Mouse (Mus musculus) midbrain, embryonic 11.5 days (tissue): ENCODE data around the gene Ankrd23. TPM values are rescaled to one million over a fixed set of nuclear protein-coding genes. Genes with fewer than 3 reads are reported as not detected.

Experiments
- ATAC-seq: fragments of 200-750 bp; cut with Nextera tagmentation; 2 replicates; pipeline ENCODE4 v1.8.0; 2017; ENCODE audit warnings: moderate TSS enrichment, moderate library complexity; ENCODE audit not compliant: low FRiP score
- DNase-seq: peaks from one replicate; pipeline ENCODE4 v3.0.0; 2015; ENCODE audit warnings: low spot score; ENCODE audit errors: missing footprints
- H3K27ac ChIP-seq: fragments of 300-500 bp; sonication (generic); 2 replicates; pipeline ENCODE4 v1.5.1; 2014; ENCODE audit warnings: low read depth, low read length
- H3K27me3 ChIP-seq: fragments of 300-500 bp; sonication (generic); 2 replicates; pipeline ENCODE4 v1.6.1; 2014; ENCODE audit warnings: mild to moderate bottlenecking, low read length, moderate library complexity, mixed read lengths; ENCODE audit not compliant: control insufficient read depth, insufficient read depth
- H3K36me3 ChIP-seq: fragments of 300-500 bp; sonication (generic); 2 replicates; pipeline ENCODE4 v1.6.1; 2014; ENCODE audit warnings: mild to moderate bottlenecking, low read length, moderate library complexity, mixed read lengths; ENCODE audit not compliant: control insufficient read depth, insufficient read depth
- H3K4me1 ChIP-seq: fragments of 300-500 bp; sonication (generic); 2 replicates; pipeline ENCODE4 v1.6.1; 2014; ENCODE audit warnings: low read length; ENCODE audit not compliant: control insufficient read depth, insufficient read depth
- H3K4me2 ChIP-seq: fragments of 300-500 bp; sonication (generic); 2 replicates; pipeline ENCODE4 v1.6.1; 2014; ENCODE audit warnings: mild to moderate bottlenecking, moderate library complexity
- H3K4me3 ChIP-seq: fragments of 300-500 bp; sonication (generic); 2 replicates; pipeline ENCODE4 v1.5.1; 2014; ENCODE audit warnings: low read depth, low read length
- H3K9ac ChIP-seq: fragments of 300-500 bp; sonication (generic); 2 replicates; pipeline ENCODE4 v1.6.1; 2014; ENCODE audit warnings: low read length
- H3K9me3 ChIP-seq: fragments of 300-500 bp; sonication (generic); 2 replicates; pipeline ENCODE4 v1.6.1; 2016; ENCODE audit warnings: low read length; ENCODE audit not compliant: control insufficient read depth
- WGBS: fragments of 180-500 bp; shearing (Covaris S2); extraction: QIAGEN DNeasy Blood & Tissue Kit; methylation state at CpG from one replicate; pipeline ENCODE4 v1.1.7; 2014; 5-methylcytosine and 5-hydroxymethylcytosine counted together
- microRNA-seq: library from miRNA; unstranded; fragments of <30 nt; microRNA quantifications from one replicate; pipeline ENCODE4, GENCODE M21; 2017
- polyA plus RNA-seq: library from polyadenylated mRNA; unstranded; fragments of >200 nt; fragmentation: Nextera tagmentation; extraction: Ambion mirVana; gene quantifications from 2 replicates; pipeline ENCODE4 v1.2.1, GENCODE M21; 2014

The Ankrd23 gene
- polyA plus RNA-seq, 1 experiment from 2014 or later = 6.0 TPM

DNA sequence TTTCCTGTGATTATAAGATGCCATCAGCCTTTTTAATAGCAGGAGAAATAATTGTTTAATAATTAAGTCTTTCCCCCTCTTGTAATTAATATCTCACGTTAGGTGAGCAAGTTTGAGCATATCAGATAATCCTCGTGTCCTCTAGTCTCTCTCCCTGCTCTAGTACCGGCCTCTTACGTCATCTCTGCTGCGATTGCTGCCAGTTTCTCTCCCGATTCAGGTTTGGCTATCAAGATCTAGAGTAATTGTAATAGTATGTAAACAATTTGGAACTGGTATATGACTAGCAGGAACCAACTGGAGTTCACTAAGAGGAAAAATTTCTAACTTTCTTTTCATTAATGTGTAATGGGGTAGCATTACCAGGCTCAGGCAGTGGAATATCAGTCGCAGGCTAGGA, 51.6 kb downstream of the Ankrd23 start:
- Histone ChIP-seq H3K4me2 (no peak overlapping the region), H3K4me3 (no peak overlapping the region), H3K27me3 (no peaks in the 10 kb centered on the region), H3K9ac (no peak overlapping the region), H3K4me1 (no peaks in the 10 kb centered on the region), H3K9me3 (no peaks in the 10 kb centered on the region), H3K36me3 (no peaks in the 10 kb centered on the region), H3K27ac (no peak overlapping the region)
- no peak for ATAC-seq
- DNase-seq = peak; percentile 10
- 89% methylated on average over 7 of the region's 7 CpGs for WGBS

DNA sequence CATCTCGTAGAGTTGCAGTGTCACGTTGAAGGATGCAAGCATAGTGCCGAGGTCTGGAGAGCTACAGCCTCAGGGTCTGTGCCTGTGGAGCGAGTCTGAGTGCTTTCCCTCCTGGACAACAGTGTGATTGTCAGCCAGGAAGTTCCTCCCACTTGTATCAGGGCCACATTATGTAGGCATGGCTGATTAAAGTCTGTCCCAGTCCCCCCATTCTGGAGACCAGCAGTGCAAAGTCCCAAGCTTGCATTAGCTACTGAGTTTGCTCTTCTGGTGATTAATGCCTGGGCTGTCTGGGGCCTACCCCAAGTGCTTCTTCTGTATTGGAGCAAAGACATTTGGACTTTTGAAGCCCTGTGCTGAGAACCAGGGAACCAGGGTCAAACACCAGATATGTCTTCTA, 52.9 kb downstream of the Ankrd23 start:
- Histone ChIP-seq H3K9ac (no peak overlapping the region), H3K27ac (no peak overlapping the region), H3K27me3 (no peaks in the 10 kb centered on the region), H3K4me1 (no peaks in the 10 kb centered on the region), H3K4me2 (no peak overlapping the region), H3K9me3 (no peaks in the 10 kb centered on the region), H3K4me3 (no peak overlapping the region), H3K36me3 (no peaks in the 10 kb centered on the region)
- no peak for ATAC-seq
- DNase-seq = peak; percentile 79
- WGBS = 76% methylated on average over 4 of the region's 4 CpGs

Small RNA genes within 50 kb of the gene (microRNA-seq; reads per million reads assigned to microRNA genes)
- gene Gm47280 = not detected

Other genes starting within 250 kb of the Ankrd23 start
- 1.8 and 2.0 TPM in 2 replicates for gene Arid5a, start 229.2 kb downstream of the Ankrd23 start, polyA plus RNA-seq
- gene Kansl3, start 167.7 kb downstream of the Ankrd23 start, polyA plus RNA-seq = 28.1 and 33.9 TPM in 2 replicates
- 1.4 and 2.0 TPM in 2 replicates for gene Fer1l5, start 164.6 kb downstream of the Ankrd23 start, polyA plus RNA-seq
- 35.6 and 35.7 TPM in 2 replicates for gene Lman2l, start 91.6 kb downstream of the Ankrd23 start, polyA plus RNA-seq
- 9.6 and 11.6 TPM in 2 replicates for gene Cnnm4, start 65.3 kb downstream of the Ankrd23 start, polyA plus RNA-seq
- gene Cnnm3, start 25.0 kb downstream of the Ankrd23 start, polyA plus RNA-seq = 3.7 and 4.3 TPM in 2 replicates
- gene Gm42417, start 2.5 kb upstream of the Ankrd23 start, polyA plus RNA-seq = not detected in 2 replicates
- gene Ankrd39, start 10.6 kb upstream of the Ankrd23 start, polyA plus RNA-seq = 12.3 and 14.0 TPM in 2 replicates
- gene Sema4c, start 21.5 kb upstream of the Ankrd23 start, polyA plus RNA-seq = 3.1 and 3.4 TPM in 2 replicates
- gene Fam178b, start 146.3 kb upstream of the Ankrd23 start, polyA plus RNA-seq = 0.16 TPM in 1 of 2 replicates, not detected in the other
- gene Cox5b, start 154.6 kb upstream of the Ankrd23 start, polyA plus RNA-seq = 466 and 531 TPM in 2 replicates
- gene 4933424G06Rik, start 173.3 kb upstream of the Ankrd23 start, polyA plus RNA-seq = 0.23 TPM in 1 of 2 replicates, not detected in the other
- gene Actr1b, start 177.5 kb upstream of the Ankrd23 start, polyA plus RNA-seq = 97.1 and 110 TPM in 2 replicates
- 0.36 and 0.41 TPM in 2 replicates for gene Zap70, start 224.9 kb upstream of the Ankrd23 start, polyA plus RNA-seq